Mouse (Mus musculus): ENCODE measurements at regions not wholly inside any gene's neighbourhood (a gene's known extent, or its start where the extent isn't known, plus 50 kb on each side); places are given as distances from the start of the nearest gene placed in this dataset.

DNA sequence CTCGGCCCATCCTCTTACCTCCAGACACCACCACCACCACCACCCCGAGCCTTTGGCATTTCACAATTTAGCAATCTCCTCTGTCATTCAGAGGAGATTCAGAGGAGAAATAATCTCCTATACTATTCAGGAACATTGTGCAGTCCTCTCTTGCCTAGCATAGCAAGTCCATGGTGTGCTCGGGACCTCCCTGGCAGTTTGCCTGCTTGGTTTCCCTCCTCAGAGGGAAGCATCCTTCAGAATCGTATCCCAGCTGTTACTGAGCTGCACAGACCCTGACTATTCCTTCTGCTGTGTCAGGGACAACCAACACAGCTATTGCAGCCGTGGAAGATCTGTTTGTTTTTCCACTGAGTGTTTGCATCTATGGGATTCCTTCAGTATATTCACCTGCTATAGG, 63.3 kb upstream of the Mpp6 start:
- no peaks in the 10 kb centered on the region for H3K4me1 ChIP-seq (replicated peaks; ENCODE audit: low read depth, low read length)
- no peak for TF ChIP-seq CTCF (conservative IDR thresholded peaks at IDR 0.05; ENCODE audit: low read length)
- no peak for TF ChIP-seq POU5F1 (IDR thresholded peaks at IDR 0.05; ENCODE audit: borderline replicate concordance, low read length)
- TF ChIP-seq NANOG (IDR thresholded peaks at IDR 0.05; ENCODE audit: borderline replicate concordance, low read length), result no peak
- no peaks in the 10 kb centered on the region for H3K36me3 ChIP-seq (ENCODE audit: insufficient read depth, low read length)

DNA sequence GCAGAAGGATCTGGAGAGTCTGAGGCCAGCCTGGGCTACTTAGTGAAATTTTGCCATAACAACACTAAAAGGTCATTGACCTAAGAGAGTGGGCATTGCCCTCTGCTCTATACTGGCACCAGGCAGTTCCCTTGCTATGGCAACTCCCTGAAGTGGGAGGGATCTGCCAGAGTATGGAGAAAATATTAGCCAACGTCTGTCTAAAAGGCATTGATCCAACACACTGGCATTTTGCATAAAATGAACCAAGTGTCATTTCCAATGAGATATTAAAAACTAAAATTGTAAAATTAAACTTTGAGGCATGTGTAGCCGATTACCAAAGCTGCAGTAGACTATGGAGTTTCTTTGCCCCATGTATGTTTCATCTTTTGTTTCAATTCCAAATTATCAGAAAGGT, 57.6 kb upstream of the Mpp6 start:
- H3K4me1 ChIP-seq (replicated peaks; ENCODE audit: low read depth, low read length), result no peaks in the 10 kb centered on the region
- H3K4me3 ChIP-seq (replicated peaks; ENCODE audit: low read length), result no peak overlapping the region
- TF ChIP-seq NANOG (IDR thresholded peaks at IDR 0.05; ENCODE audit: borderline replicate concordance, low read length), result no peak
- no peak for TF ChIP-seq CTCF (conservative IDR thresholded peaks at IDR 0.05; ENCODE audit: low read length)
- TF ChIP-seq POU5F1 (IDR thresholded peaks at IDR 0.05; ENCODE audit: borderline replicate concordance, low read length), result no peak
- H3K9me3 ChIP-seq (ENCODE audit: low read length), result no peaks in the 10 kb centered on the region
- no peaks in the 10 kb centered on the region for H3K27me3 ChIP-seq (ENCODE audit: insufficient read depth, low read length)
- no peaks in the 10 kb centered on the region for H3K36me3 ChIP-seq (ENCODE audit: insufficient read depth, low read length)

More for the DNA sequence above, 63.3 kb upstream of the Mpp6 start:
- Histone ChIP-seq H3K27me3 (ENCODE audit: insufficient read depth, low read length) (peaks cover 3% of the 10 kb centered on the region; the same call in 1 of the 2 replicates), H3K4me3 (replicated peaks; ENCODE audit: low read length) (no peak overlapping the region), H3K9me3 (ENCODE audit: low read length) (peaks cover 15% of the 10 kb centered on the region)

DNA sequence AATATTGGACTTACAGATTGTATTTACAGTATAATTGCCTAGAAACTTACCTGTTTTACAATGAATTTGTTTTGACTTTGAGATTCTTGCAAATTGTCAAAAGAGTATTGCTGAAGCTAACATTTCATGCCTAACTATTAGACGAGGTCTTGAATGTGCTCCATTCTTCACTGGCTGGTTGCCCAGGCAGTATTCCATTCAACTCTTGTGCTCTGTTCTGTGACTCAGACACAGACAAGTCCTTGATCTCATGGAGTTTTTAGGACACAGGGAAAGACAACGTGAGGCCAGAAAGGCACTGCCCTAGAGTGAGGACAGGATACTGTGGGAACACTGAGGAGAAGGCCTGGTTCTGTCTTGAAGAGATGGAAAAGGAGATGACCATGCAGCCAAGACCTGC, 57.0 kb upstream of the Mpp6 start:
- Histone ChIP-seq H3K9me3 (ENCODE audit: low read length) (no peaks in the 10 kb centered on the region), H3K4me3 (replicated peaks; ENCODE audit: low read length) (no peak overlapping the region), H3K27me3 (ENCODE audit: insufficient read depth, low read length) (no peaks in the 10 kb centered on the region), H3K4me1 (replicated peaks; ENCODE audit: low read depth, low read length) (no peaks in the 10 kb centered on the region), H3K36me3 (ENCODE audit: insufficient read depth, low read length) (no peaks in the 10 kb centered on the region)
- TF ChIP-seq POU5F1 (IDR thresholded peaks at IDR 0.05; ENCODE audit: borderline replicate concordance, low read length), result no peak
- TF ChIP-seq NANOG (IDR thresholded peaks at IDR 0.05; ENCODE audit: borderline replicate concordance, low read length), result no peak
- no peak for TF ChIP-seq CTCF (conservative IDR thresholded peaks at IDR 0.05; ENCODE audit: low read length)

DNA sequence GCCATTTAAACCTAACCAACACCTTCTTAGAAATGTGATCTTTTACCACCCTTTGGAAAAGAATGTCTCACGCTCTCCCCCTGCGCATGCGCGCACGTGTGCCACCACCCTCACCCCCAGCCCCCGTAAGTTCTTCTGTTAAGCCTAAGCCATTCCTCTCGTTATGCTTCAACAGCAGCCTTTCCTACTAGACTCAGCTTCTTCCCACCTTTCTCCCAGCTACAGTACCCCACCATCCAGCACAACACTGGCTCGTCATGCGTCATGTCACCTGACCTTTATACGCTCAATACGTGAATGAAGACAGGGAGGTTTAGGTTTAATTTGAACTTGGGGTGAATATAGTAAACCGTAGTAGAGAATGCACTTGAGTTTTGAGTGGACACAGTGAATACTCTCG, 55.8 kb upstream of the Mpp6 start:
- no peak for TF ChIP-seq NANOG (IDR thresholded peaks at IDR 0.05; ENCODE audit: borderline replicate concordance, low read length)
- no peak for TF ChIP-seq POU5F1 (IDR thresholded peaks at IDR 0.05; ENCODE audit: borderline replicate concordance, low read length)
- no peak for TF ChIP-seq CTCF (conservative IDR thresholded peaks at IDR 0.05; ENCODE audit: low read length)
- Histone ChIP-seq H3K27me3 (ENCODE audit: insufficient read depth, low read length) (no peaks in the 10 kb centered on the region), H3K4me3 (replicated peaks; ENCODE audit: low read length) (no peak overlapping the region), H3K9me3 (ENCODE audit: low read length) (no peaks in the 10 kb centered on the region), H3K4me1 (replicated peaks; ENCODE audit: low read depth, low read length) (no peaks in the 10 kb centered on the region), H3K36me3 (ENCODE audit: insufficient read depth, low read length) (no peaks in the 10 kb centered on the region)

DNA sequence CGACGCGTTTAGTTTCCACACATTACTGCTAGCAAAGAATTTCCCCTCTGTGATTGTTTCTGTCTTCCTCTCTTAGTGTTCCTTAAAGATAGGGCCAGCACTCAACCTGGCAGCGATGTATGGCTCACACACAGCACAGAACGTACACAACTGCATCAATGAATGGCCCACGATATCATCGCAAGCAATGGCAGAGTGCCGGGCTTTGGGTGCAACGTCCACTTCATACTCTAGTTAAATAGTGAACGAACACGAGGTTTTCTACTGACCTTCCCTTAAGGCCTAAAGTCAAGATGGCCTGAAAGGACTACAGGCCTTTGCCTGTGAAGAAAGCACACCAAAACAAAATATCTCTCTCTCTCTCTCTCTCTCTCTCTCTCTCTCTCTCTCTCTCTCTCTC, 51.4 kb upstream of the Mpp6 start:
- TF ChIP-seq CTCF (conservative IDR thresholded peaks at IDR 0.05; ENCODE audit: low read length) (no peak), NANOG (IDR thresholded peaks at IDR 0.05; ENCODE audit: borderline replicate concordance, low read length) (no peak), POU5F1 (IDR thresholded peaks at IDR 0.05; ENCODE audit: borderline replicate concordance, low read length) (no peak)
- no peaks in the 10 kb centered on the region for H3K36me3 ChIP-seq (ENCODE audit: insufficient read depth, low read length)
- H3K9me3 ChIP-seq (ENCODE audit: low read length), result no peaks in the 10 kb centered on the region
- no peaks in the 10 kb centered on the region for H3K27me3 ChIP-seq (ENCODE audit: insufficient read depth, low read length)
- no peak overlapping the region for H3K4me3 ChIP-seq (replicated peaks; ENCODE audit: low read length)
- no peaks in the 10 kb centered on the region for H3K4me1 ChIP-seq (replicated peaks; ENCODE audit: low read depth, low read length)

DNA sequence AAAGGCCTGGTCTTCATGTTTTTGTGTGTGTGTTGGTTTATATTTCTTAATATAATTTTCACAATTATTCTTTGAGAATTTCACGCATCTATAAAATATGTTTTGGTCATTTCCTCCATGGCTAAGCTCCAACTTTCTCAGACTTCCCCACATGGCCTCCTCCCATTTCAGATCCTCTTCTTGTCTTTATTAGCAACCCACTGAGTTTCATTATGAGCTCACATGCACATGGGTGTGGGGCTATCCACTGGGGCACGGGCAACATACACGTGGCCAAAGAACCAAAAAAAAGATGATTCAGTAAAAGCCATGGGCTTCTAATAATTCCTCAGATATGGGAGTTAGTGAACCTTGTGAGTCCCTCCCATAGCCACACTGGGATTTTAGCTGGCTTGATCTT, 50.1 kb upstream of the Mpp6 start:
- Histone ChIP-seq H3K4me3 (replicated peaks; ENCODE audit: low read length) (no peak overlapping the region), H3K9me3 (ENCODE audit: low read length) (no peaks in the 10 kb centered on the region), H3K27me3 (ENCODE audit: insufficient read depth, low read length) (no peaks in the 10 kb centered on the region), H3K4me1 (replicated peaks; ENCODE audit: low read depth, low read length) (no peaks in the 10 kb centered on the region), H3K36me3 (ENCODE audit: insufficient read depth, low read length) (no peaks in the 10 kb centered on the region)
- TF ChIP-seq CTCF (conservative IDR thresholded peaks at IDR 0.05; ENCODE audit: low read length) (no peak), NANOG (IDR thresholded peaks at IDR 0.05; ENCODE audit: borderline replicate concordance, low read length) (no peak), POU5F1 (IDR thresholded peaks at IDR 0.05; ENCODE audit: borderline replicate concordance, low read length) (no peak)
